20 mouse cellular contexts compared by ENCODE assay signal in the genomic region with DNA sequence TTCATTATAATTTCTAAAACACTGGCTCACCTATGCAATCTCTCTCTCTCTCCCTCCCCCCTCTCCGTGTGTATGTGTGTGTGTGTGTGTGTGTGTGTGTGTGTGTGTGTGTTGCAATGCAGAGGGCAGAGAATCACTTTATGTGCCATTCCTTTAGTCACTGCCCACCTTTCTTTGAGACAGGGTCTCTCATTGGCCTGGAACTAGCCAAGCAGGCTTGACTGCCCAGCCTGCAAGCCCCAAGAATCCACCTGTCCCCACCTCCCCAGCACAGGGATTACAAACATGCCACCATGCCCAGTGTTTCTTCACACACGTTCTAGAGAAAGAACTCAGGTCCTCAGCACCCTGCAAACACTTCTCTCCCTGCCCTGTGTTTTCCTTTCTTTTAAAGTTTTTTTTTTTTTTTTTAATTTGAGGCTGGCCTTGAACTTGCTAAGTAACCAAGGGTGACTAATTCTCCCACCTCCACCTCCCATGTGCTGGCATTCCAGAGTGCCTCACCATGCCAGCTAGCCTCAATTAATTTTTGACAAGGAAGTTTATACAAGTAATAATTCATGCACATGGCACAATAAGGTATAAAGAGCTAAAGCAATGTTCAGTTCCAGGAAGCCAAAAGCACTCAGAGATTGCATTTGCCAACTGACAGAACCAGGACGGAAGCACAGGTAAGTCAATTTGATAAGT. TPM values are rescaled to one million over a fixed set of nuclear protein-coding genes. Genes with fewer than 3 reads are reported as not detected.
A peak's percentile ranks its signal among the peaks of the same experiment; 100 is the strongest.
DNase-seq lines count a peak whose midpoint lies in the region; TF ChIP-seq lines count a peak whose summit lies in the region.
"Had no signal": no experiment of that assay in that cellular context is flagged by ENCODE, and none has a peak within 500 bp of the region (broad histone marks: within the 10 kb centered on the region; RNA-seq: fewer than 3 reads in every experiment).

No protein-coding gene starts in this region.

- no peak for TF ChIP-seq CTCF in heart, adult 2 months (IDR thresholded peaks at IDR 0.05)

- no peak overlapping the region for H3K4me3 ChIP-seq in heart, adult 2 months
- H3K4me3 ChIP-seq: embryonic facial prominence, embryonic 13.5 days; forebrain, embryonic 12.5 days; heart, embryonic 15.5 days; limb, embryonic 13.5 days; liver, embryonic 15.5 days; midbrain, embryonic 10.5 days; neural tube, embryonic 13.5 days had no signal

- WGBS in heart, adult 2 months: 50% methylated on average over 3 of the region's 3 CpGs

- peak overlapping the region; percentile 41; the same call in 1 of the 2 replicates for H3K27ac ChIP-seq in heart, adult 2 months
- H3K27ac ChIP-seq: embryonic facial prominence, embryonic 13.5 days; forebrain, embryonic 12.5 days; heart, embryonic 15.5 days; layer of hippocampus, adult 2 months; limb, embryonic 13.5 days; liver, embryonic 15.5 days; midbrain, embryonic 10.5 days; neural tube, embryonic 13.5 days had no signal

- no peak overlapping the region for H3K9ac ChIP-seq in heart, adult 2 months (ENCODE audit: low read depth, low read length)
- H3K9ac ChIP-seq: forebrain, embryonic 12.5 days; heart, embryonic 15.5 days; limb, embryonic 13.5 days; liver, embryonic 15.5 days; neural tube, embryonic 13.5 days had no signal

- TF ChIP-seq POLR2A in heart, adult 2 months (IDR thresholded peaks at IDR 0.05; ENCODE audit: insufficient read depth, low read depth, low read length): no peak

- intact Hi-C loops in heart, adult 2 months (cut with DNase I): no loop called here

- no peak for DNase-seq in heart, adult 2 months
- DNase-seq in heart, adult 8-10 months (ENCODE audit: low spot score): no peak
- DNase-seq in thymus, postnatal 4 days: peak; percentile 35
- DNase-seq in thymus, postnatal 25 days: no peak
- DNase-seq in lung, postnatal 25 days (ENCODE audit: low spot score): peak; percentile 60
- DNase-seq in spleen, adult 18-20 months: no peak
- DNase-seq in right cerebral cortex, postnatal 25 days: no peak
- DNase-seq: cerebellum, adult 18-20 months had no signal

- no peaks in the 10 kb centered on the region for H3K79me2 ChIP-seq in heart, adult 2 months (replicated peaks; ENCODE audit: control insufficient read depth, insufficient read depth, low read length)

- H3K4me1 ChIP-seq in heart, adult 2 months (ENCODE audit: control insufficient read depth, insufficient read depth, low read length): peaks cover 7% of the 10 kb centered on the region
- H3K4me1 ChIP-seq: forebrain, embryonic 12.5 days; liver, embryonic 15.5 days; midbrain, embryonic 10.5 days; neural tube, embryonic 13.5 days had no signal

- no peaks in the 10 kb centered on the region; the same call in 1 of the 2 replicates for H3K36me3 ChIP-seq in heart, adult 2 months (ENCODE audit: control insufficient read depth, insufficient read depth, low read length)

- no peaks in the 10 kb centered on the region for H3K27me3 ChIP-seq in heart, adult 2 months (ENCODE audit: control insufficient read depth, insufficient read depth, low read length)
- H3K27me3 ChIP-seq: embryonic facial prominence, embryonic 13.5 days; forebrain, embryonic 12.5 days; heart, embryonic 15.5 days; limb, embryonic 13.5 days; liver, embryonic 15.5 days; neural tube, embryonic 13.5 days; Patski had no signal

- TF ChIP-seq EP300 in heart, adult 2 months (IDR thresholded peaks at IDR 0.05; ENCODE audit: insufficient read depth, low read depth, low read length): no peak

RNA-seq across cellular contexts. Expression of a gene that starts 0.8 kb away (rescaled TPM):
- total RNA-seq in heart, adult 2 months (2021): 1 to 10 TPM; 3.3 to 5.3 TPM
- polyA plus RNA-seq in heart, adult 2 months (2012; rRNA removed): 7.2 and 15.3 TPM in 2 replicates
- total RNA-seq in heart, adult 8-10 months (2022): 1 to 10 TPM; 4.3 to 8.3 (median 5.9) TPM
- total RNA-seq: common myeloid progenitor, adult 5-6 weeks; monocyte, adult 5-6 weeks had no signal
- polyA plus RNA-seq: inflammation-experienced regulatory T-cells, adult 6 months had no signal

RNA-seq across cellular contexts. Expression of a gene that starts 41.4 kb away (rescaled TPM):
- 10 to 100 TPM; 66.2 to 74.1 TPM for total RNA-seq in heart, adult 2 months (2021)
- 34.8 and 51.5 TPM in 2 replicates for polyA plus RNA-seq in heart, adult 2 months (2012; rRNA removed)
- total RNA-seq in heart, adult 8-10 months (2022): 10 to 100 TPM; 63.3 to 69.4 (median 65.2) TPM

RNA-seq across cellular contexts. Expression of a gene that starts 41.6 kb away (rescaled TPM):
- total RNA-seq in heart, adult 2 months (2021): 10 to 100 TPM; 38.3 to 39.7 TPM
- polyA plus RNA-seq in heart, adult 2 months (2012; rRNA removed): 19.2 and 34.3 TPM in 2 replicates
- total RNA-seq in heart, adult 8-10 months (2022): 10 to 100 TPM; 33.5 to 38.7 (median 36.1) TPM

Comparison
In these comparisons a context has a peak if more than half of its experiments do, and no peak if none do; other contexts are left out.
1. DNase-seq: peak in thymus, postnatal 4 days (single experiment) and lung, postnatal 25 days (single experiment); none in heart, adult 2 months (0 of 2), heart, adult 8-10 months (single experiment), thymus, postnatal 25 days (single experiment), spleen, adult 18-20 months (0 of 2) and right cerebral cortex, postnatal 25 days (single experiment).